Mouse (Mus musculus): Measurements from ENCODE around the gene Rnaseh2a.

Gene Rnaseh2a

DNA sequence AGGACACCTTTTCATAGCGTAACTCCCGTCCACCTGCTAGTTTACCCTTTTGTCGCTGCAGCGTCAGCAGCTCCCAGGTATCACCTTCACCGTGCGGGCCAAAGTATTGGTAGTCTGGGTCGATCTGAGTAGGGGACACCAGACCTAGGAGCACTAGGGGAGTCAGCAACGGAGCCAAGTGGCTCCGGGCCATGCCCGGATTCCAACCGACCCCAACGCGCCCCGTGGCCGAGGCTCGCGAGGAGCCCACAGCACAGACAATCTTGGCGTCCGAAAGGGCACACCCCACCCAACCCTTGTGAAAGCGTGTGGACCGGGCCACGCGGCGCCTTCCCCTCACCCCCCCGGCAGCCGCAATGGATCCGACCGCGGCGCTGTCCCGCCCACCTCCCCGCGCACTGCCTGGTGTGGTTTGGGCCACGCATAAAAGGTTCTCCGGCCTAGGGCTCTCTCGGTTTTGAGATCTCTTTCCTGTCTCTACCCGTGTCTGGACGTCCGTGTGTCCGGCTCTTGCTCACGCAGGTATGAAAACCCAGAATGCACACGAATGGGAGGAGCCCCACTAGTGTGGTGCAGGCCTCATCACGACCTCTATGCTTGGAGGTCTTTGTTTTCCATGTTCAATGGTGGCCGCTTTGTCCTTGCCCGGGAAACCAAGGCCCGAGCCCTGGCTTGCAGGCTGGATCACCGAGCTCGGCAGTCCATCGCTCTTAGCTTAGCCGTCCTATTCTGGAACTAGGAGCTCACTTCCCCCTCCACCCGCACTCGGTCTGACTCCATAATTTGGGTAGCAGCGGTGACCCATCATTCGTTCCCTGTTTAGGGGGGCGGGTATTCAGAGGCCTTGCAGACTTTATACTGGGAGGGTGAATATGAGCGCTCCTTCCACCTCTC, at the start of gene Rnaseh2a, which contains the start of the genes Gm49661 and Prdx2:
Gene Rnaseh2a (minus strand): TSS at position 527 of the 894 bp plus-strand sequence.
Gene Gm49661 (minus strand): TSS at position 193 of the 894 bp plus-strand sequence.
Gene Prdx2 (plus strand): TSS at position 347 of the 894 bp plus-strand sequence.
- DNase-seq: peak; percentile 90

DNA sequence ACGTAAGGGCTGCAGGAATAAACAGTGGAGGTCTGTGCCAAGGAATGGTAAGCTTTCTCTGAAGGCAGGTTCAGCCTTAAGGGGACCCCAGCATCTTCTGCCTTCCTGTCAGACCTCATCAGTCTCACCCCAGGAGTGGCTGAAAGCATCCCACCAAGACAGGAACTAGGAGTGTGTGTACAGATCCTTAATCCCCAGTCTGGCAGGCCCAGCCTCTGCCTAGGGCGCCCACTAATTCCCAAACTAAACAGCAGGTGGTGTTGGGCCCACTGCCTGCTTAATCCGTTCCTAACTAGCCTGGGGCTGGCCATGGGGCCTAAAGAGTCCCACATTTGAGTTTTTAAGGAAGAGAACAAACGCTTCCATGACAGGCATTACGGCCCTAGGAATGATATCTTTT, 47.6 kb upstream of the Rnaseh2a start:
- peak; percentile 59 for DNase-seq

DNA sequence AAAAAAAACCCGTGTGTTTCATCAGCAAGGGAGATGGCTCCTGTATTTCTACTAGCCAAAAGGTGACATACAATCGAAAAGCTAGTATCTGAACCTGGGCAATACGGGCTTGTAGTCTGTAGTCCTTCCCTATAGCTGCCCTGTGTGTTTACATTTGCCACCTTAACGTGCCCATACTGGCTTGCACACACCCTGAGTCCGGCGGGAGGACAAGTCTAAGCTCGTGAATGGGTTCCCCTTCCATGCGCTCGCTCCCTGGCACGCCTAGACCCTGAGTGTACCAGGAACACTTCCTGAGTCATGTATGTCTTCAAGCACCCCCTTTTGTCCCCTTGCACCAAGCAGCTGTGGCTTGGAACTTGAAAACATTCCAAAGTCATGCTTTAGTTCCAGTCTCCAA, 47.2 kb upstream of the Rnaseh2a start:
- no peak for DNase-seq

DNA sequence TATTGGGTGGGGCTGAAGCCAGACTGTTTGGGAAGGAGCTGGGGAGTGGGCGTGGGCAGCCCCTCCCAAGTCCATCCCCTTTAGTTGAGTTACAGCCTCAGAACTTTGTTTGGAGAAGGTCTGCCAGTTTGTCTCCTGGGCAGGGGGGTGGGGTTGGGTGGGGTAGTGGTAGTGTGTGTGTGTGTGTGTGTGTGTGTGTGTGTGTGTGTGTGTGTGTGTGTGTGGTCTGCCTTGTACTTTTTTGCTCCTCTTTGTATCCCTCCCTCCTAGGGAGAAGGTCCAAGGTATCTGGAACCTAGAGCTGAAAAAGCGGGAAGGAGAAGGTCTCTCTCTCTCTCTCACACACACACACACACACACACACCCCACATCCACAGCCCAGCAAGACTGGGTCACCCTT, 44.9 kb upstream of the Rnaseh2a start, which contains the start of gene Best2:
Gene Best2 (minus strand): TSS at position 101 of the 400 bp plus-strand sequence.
- DNase-seq: no peak

DNA sequence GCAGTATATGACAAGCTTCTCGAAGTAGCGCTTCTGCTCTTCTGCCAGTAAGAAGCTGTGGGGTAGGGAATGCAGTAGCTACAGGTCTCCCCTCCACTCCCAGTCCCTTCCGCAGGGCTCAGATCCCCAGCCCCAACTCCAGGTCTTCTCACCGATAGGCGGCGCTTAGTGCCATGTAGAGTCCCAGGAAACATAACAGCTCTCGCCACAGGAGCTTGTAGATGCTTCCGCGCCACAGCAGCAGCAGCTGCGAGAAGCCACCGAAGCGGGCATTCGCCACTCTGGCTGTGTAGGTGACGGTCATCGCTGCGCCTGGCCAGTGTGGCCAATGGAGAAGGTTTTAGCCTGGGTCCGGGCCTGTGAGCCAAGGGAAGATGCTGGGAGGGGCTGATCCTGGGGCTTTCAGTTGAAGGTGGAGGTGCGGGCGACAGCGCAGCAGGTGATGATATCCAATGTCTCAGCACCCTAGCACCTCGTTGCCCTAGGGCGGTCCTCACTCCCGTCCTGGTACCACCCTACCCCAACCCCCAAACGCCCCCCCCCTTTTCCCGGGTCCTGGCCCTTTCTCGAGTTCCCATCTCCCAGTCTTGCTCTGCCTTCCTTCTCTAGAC, 43.8 kb upstream of the Rnaseh2a start:
- DNase-seq: peak; percentile 92

DNA sequence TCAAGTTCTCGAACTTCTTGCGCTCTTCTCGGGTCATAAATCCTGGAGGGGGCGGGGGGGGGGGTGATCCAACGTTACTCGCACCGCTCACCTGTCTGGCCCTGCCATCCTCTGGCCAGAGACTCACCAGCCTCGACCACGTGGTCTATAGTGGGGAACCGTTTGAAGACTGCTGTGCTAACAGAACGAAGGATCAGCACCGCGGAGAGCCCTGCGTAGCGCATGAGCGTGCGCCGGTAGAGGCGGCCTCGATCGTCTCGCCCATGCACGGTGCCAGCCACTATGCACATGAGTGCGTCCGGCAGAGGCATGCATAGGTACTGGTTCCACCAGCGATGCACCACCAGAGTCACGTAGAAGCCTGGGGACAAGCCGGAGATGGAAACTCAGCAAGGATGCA, 41.7 kb upstream of the Rnaseh2a start:
- no peak for DNase-seq

DNA sequence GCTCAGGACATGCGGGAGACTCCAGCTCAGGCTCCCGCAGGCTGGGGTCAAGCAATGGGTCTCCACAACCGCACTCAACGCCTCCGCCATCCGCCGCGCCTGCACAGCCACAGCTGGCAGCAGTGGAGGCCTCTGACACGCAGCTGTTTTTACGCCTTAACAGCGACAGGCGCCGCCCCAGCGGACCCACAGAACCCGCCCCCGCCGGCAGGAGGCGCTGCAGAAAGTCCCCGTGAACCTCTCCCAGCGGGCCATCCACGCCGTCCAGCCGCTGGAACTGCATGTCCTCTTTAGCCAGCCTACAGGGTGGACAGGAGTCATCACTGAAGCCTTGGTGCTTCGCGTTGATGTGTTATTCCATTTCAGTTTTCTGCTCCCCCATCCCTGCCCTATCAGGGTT, 38.1 kb upstream of the Rnaseh2a start:
- DNase-seq: peak; percentile 60

DNA sequence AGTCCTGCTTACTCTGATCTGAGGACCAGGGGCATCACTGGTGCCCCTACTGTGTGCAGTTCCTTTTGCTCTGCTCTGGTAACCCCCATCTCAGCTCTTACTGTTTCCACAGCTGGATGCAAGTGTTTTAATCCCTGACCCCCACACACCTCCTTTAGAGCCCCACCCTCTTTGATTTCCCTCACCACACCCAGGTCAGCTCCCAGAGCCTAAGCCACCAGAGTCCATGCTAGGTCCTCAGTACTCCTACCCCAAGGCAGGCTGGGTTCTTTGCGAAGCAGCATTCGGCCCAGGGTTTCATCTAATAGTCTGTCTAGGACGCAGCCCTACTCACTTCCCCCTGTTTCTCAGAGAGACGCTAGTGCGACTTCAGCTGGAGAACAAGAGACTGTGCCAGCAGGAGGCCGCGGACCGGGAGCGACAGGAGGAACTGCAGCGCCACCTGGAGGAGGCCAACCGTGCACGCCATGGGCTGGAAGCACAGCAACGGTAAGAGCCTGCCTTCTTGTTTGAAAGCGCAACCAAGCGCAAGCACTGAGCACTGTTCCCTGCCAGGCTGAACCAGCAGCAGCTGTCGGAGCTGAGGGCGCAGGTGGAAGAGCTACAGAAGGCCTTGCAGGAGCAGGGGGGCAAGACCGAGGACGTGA, 28.2 kb upstream of the Rnaseh2a start:
- DNase-seq: peak; percentile 95

DNA sequence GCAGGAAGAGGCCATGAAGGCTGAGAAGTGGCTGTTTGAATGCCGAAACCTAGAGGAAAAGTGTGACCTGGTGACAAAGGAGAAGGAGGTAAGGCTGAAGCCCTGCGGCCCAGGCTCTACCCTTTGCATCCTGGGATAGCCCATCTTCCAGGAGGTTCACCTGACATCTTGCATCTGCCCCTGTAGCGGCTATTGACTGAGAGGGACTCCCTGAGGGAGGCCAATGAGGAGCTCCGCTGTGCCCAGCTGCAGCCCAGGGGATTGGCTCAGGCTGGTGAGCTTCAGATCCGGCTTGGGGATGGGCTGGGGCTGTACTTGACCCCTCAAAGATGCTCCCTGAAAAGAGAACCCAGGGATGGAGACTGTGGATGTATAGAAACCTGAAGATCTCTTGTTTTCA, 27.4 kb upstream of the Rnaseh2a start:
- no peak for DNase-seq

DNA sequence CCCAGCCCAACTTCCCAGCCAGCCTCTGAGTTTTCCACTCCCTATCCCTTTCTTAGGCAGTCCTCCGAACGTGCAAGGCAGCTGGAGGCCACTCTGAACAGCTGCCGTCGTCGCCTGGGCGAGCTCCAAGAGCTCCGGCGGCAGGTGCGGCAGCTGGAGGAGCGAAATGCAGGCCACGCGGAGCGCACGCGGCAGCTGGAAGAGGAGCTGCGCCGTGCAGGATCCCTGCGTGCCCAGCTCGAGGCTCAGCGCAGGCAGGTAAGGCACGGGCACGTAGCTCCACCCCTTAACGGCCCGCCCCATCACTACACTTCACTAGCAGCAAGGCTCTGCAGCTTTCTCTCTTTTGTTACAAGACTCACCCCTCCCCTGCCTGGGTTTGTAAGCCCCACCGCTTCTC, 26.1 kb upstream of the Rnaseh2a start:
- no peak for DNase-seq

DNA sequence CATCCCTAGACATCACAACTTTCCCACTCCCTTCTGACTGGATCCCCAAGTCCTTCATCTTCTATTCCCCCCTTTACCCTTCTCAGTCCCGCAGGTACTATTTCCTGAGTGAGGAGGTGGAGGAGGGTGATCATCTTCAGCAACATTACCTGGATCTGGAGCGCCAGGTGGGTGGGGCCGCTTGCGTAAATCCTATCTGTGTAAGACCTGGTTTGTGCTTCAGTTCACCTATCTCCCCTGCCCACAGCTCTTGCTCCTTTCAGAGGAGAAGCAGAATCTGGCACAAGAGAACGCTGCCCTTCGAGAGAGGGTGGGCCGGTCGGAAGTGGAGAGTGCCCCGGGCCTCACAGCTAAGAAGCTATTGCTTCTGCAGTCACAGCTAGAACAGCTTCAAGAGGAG, 24.8 kb upstream of the Rnaseh2a start:
- DNase-seq: no peak

DNA sequence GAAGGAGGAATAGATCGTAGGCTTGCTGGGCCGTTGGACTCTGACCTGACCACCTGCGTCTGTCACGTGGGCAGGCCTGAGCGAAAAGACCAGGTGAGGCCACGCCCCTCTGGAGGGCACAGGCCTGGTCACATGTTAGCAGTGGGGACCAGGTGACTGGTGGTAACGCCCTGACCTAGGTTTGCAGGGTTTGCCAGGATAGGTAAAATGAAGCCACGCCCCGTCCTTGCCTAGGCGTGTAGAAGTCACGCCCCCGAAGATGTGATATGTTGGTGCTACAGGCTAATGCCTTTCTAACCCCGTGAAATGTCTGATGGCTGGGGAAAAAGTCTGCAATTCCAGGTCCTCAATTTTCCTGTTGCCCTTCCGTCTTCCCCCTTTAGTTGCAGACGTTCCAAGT, 21.3 kb upstream of the Rnaseh2a start:
- no peak for DNase-seq

DNA sequence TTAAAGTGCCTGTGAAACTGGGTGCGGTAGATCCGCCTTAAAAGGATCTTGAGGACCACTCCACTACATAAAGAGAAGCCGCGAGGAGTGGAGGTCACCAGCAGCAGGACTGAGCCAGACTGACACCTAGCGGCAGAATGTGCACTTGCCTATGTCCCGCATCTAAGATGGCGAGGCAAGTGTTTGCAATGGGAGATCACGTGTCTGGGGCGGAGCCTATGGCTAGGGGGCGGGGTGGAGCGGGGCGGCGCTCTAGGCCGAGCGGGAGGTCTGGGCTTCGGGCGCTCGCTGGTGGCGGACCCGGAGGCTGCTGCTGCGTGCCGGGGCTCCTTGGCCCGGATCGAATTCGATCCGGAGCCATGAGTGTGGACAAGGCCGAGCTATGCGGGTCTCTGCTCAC, 20.8 kb upstream of the Rnaseh2a start, which contains the start of gene Hook2:
Gene Hook2 (plus strand): TSS at position 255 of the 400 bp plus-strand sequence.
- peak; percentile 99 for DNase-seq

DNA sequence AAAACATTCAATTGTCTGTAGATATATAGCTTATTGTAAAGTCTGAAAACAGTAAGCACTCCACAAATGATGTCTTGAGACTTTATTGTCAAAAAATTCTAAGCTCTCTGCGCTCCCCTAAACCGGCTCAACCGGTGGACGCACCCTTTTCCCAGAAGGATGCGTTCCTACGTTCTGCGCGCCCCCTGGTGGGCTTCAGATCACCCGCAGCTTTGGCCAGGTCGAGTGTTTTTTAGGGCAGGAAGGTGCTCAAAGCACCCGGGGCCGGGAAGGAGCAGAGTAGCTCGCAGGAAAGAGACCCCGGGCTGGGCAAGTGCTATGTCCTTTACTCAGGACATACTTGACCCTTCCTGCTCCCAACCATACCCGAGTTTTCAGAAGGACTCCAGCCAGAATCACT, 20.2 kb upstream of the Rnaseh2a start:
- peak; percentile 93 for DNase-seq

DNA sequence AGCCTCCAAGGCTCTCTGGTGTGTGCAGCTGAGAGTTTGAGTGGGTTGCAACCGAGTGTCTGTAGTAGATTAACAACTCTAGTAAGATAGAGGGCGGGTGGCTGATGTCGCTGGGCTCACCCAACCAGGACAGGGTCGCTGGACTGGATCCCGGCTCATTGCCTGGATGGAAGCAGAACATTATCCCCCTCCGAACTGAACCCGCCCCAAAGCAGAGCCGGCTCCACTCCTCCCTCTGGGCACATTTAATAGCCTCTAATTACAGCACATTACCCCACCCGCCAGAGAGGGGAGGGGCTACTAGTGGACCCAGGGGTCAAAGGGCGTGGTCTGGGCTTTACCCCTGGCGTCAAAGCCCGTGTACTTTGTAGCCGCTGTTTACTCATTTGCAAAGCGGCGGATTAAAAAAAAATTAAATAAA, 19.8 kb upstream of the Rnaseh2a start:
- peak; percentile 57 for DNase-seq

DNA sequence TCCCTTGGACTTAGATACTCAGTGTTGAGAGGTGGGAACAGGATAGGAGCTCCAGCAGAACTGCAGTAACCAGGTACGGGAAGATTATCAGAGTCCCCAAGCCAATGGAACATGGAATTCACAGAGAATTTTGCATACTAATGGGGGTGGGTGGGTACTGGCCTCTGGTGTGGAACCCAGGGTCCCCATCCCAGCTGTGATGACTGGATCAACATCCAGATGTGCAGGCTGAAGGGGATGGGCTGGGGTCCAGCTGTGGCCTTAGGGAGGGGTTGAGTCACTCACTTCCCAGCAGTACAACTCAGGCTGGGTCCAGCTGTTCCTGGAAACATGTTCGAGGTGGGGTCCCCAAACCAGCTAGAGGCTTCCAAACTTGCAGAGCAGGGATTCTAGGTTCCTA, 18.3 kb upstream of the Rnaseh2a start:
- DNase-seq: no peak

DNA sequence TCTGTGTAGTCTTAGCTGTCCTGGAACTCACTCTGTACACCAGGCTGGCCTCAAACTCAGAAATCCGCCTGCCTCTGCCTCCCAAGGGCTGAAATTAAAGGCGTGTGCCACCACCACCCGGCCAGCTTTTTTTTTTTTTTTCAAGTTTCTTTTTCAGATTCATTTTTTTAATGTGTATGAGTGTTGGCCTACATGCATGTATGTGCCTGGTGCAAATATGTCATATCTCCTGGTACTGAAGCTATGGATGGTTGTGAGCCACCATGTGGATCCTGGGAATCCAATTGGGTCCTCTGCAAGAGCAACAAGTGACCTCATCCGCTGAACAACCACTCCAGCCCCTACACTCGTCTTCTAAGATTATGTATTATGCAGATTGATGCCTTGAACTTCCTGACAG, 17.8 kb upstream of the Rnaseh2a start:
- no peak for DNase-seq

DNA sequence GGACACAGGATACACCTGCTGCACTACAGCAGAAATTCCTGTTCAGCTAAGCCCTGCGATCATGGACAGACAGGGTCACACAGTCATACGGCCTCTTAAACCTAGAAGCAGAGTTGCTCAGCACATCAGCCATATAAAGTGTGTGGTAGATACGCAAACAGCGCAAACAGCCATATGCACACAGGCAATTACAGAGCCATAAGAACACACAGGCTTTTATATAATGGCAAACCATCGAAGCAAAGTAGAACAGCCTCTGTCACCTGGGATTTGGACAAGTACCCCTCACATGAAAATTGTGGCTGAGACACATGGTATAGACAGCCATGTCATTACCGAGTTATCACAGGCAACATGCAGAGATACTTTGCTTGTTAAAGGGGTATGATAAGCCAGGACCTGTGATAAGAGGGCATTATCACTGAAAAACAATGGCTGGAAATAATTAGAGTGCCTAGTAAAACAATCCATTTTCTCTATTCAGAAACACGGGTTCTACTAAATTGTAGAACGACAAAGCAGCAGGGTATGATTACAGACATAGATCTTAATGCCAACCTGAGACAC, 16.9 kb upstream of the Rnaseh2a start:
- no peak for DNase-seq

DNA sequence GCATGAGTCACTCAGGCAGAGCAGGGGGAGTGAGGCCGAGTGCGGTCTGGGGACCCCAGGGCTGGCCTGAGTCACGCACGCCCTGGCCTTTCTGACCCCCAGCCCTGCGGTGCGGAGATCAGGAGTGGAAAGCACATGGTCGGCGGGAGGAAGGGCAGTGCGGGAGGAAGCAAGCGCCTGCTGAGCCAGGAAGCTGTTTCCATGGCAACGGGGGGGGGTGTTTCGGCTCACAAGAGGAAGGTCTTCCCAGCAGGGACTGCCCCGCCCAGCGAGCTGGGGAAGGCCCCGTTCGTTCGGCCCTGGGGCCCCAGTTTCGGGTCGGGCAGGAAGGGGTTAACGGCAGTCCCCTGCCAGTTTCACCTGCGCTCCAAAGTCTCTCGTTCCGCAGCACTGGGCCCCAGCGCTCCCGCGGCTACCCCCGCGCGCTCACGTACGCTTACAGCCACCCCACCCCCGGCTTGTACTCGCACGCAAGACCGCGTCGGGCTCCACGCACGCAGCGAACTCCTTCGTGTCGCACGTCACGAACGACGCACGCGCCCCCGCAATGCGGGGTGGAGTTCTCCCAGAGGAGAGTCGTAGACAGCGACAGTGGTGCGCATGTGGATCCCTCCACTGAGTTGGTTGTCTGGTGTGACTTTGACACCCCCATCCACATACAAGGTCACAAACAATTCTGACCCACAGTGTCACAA, 16.3 kb upstream of the Rnaseh2a start:
- peak; percentile 91 for DNase-seq

DNA sequence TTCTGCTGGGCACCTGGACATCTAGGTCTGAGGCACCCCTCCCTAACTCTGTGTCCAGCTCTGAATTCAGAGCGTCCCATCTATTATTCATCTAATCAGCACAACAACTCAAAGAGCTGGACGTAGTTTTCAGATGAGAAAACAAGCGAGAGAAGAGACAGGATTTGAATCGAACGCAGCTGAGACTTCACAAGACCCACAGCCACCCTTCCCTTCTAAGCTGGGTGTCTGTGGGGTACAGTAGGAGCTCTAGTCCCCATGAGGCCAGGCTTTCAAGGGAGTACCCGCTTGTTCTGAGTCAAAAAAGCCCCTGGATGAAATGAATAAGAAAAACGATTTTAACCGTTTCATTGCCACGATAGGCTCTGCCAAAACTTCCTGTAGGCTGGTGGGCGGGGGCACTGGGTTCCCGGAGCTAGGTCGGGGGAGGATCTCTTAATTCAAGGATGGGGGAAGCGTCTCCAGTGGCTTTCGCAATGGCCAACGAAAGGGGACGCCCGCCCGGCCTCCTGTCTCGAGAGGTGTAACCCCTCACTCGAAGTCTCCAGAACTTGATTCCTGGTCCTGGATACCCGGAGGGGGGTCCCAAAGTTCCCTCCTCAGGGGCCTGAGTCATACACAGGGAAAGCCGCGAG, 15.6 kb upstream of the Rnaseh2a start:
- DNase-seq: no peak

DNA sequence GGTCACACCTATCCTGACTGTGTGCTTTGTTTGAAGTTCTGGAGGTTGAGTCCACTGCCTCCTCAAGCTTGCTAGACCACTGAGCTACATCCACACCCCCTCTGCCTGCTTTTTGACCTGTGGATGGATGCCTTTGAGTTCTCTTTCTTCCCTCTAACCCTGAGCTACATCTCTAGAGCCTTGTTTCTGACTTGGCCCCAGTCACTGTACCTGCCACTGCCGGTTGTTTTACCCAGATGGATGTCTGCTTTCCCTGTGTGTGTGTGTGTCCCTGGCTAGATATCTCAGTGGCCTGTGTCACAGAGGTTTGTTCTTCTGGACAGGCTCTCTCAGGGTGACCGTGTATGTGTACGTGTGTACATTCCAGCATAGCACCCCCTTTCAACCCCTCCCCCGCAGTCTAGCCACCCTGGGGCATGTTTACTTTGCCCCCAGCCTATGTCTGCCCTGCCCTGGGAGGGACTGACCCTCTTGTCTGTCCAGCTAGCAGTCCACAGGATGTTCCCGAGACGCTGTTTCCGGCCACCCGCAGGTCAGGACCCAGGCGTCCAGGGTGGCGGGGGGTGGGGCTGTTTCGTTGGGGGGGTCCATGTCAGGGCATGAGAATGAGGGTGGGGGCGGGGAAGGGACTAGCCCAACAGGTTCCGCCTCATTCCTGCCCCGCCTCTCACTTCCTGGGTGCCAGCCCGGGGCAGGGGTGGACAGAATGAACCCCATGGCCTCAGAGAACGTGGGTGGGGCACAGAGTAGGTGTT, 14.9 kb upstream of the Rnaseh2a start:
- DNase-seq: no peak
